Mouse (Mus musculus) adrenal gland, postnatal 4 days (tissue): Measurements from ENCODE around the gene Olfr622. TPM values are rescaled to one million over a fixed set of nuclear protein-coding genes. Genes with fewer than 3 reads are reported as not detected.

Experiments
- DNase-seq, 2 experiments: peaks; one replicate each; pipeline ENCODE4 v3.0.0; 2021 to 2022; ENCODE audit warnings: low spot score in 2 of 2, mixed read lengths in 2 of 2
- long read RNA-seq, 2 experiments: library from polyadenylated mRNA; stranded (forward); transcript quantifications; one replicate each; pipeline ENCODE4 v2.0.0; 2021
- total RNA-seq, 2 experiments: library from RNA; stranded (reverse); gene quantifications; 2 replicates each; pipeline ENCODE4 v1.2.3; 2021

The Olfr622 gene
- total RNA-seq: not detected
- long read RNA-seq, experiment 1: 0 reads
- long read RNA-seq, experiment 2: 0 reads

- DNase-seq: no peak
Measured at GRCm38 (mm10) chr7:103642602-103643001, at the start of gene Olfr622. TSS of gene Olfr622 (minus strand) at chr7:103642702.

GRCm38 (mm10) chr7:103682420-103682819 lies 39.9 kb upstream of the Olfr622 start, which contains the start of gene Olfr625-ps1:
TSS of gene Olfr625-ps1 (plus strand) at chr7:103682720.
- DNase-seq: no peak

- no peak for DNase-seq
Measured at GRCm38 (mm10) chr7:103671091-103671490, 28.6 kb upstream of the Olfr622 start, which contains the start of gene Olfr624. TSS of gene Olfr624 (minus strand) at chr7:103671191.

GRCm38 (mm10) chr7:103663598-103663997 lies 21.1 kb upstream of the Olfr622 start, which contains the start of gene Olfr623:
TSS of gene Olfr623 (minus strand) at chr7:103663698.
- no peak for DNase-seq

- no peak for DNase-seq
Measured at GRCm38 (mm10) chr7:103644070-103644469, 1.6 kb upstream of the Olfr622 start.

- no peak for DNase-seq
Measured at GRCm38 (mm10) chr7:103636795-103637194, 5.7 kb downstream of the Olfr622 start.

- no peak for DNase-seq
Measured at GRCm38 (mm10) chr7:103612434-103612833, 30.1 kb downstream of the Olfr622 start, which contains the start of gene Olfr620. TSS of gene Olfr620 (minus strand) at chr7:103612534.

GRCm38 (mm10) chr7:103607425-103607824 lies 35.1 kb downstream of the Olfr622 start:
- DNase-seq: no peak

GRCm38 (mm10) chr7:103600275-103600674 lies 42.2 kb downstream of the Olfr622 start, which contains the start of gene Olfr619:
TSS of gene Olfr619 (plus strand) at chr7:103600575.
- DNase-seq: no peak

- DNase-seq: no peak
Measured at GRCm38 (mm10) chr7:103589803-103590202, 52.7 kb downstream of the Olfr622 start, which contains the start of gene Olfr618. TSS of gene Olfr618 (plus strand) at chr7:103590103.

Other genes starting within 250 kb of the Olfr622 start
- not detected for gene Usp17lc, start 227.6 kb downstream of the Olfr622 start, total RNA-seq
- gene Olfr605, start 197.3 kb downstream of the Olfr622 start, total RNA-seq: not detected
- gene Olfr606, start 193.7 kb downstream of the Olfr622 start, total RNA-seq: not detected
- not detected for gene Olfr607, start 178.6 kb downstream of the Olfr622 start, total RNA-seq
- gene Olfr608, start 172.8 kb downstream of the Olfr622 start, total RNA-seq: not detected
- not detected for gene Olfr609, start 144.6 kb downstream of the Olfr622 start, total RNA-seq
- gene Olfr610, start 130.6 kb downstream of the Olfr622 start, total RNA-seq: not detected
- not detected for gene Olfr611, start 121.9 kb downstream of the Olfr622 start, total RNA-seq
- gene Olfr612, start 100.0 kb downstream of the Olfr622 start, total RNA-seq: not detected
- not detected for gene Olfr613, start 94.6 kb downstream of the Olfr622 start, total RNA-seq
- gene Olfr615, start 86.6 kb downstream of the Olfr622 start, total RNA-seq: not detected
- not detected for gene Olfr616, start 73.6 kb downstream of the Olfr622 start, total RNA-seq
- gene Olfr617, start 69.6 kb downstream of the Olfr622 start, total RNA-seq: not detected
- gene Olfr618, start 52.6 kb downstream of the Olfr622 start, total RNA-seq: not detected
- not detected for gene Olfr619, start 42.1 kb downstream of the Olfr622 start, total RNA-seq
- gene Olfr620, start 30.2 kb downstream of the Olfr622 start, total RNA-seq: not detected
- not detected for gene Olfr623, start 21.0 kb upstream of the Olfr622 start, total RNA-seq
- gene Olfr624, start 28.5 kb upstream of the Olfr622 start, total RNA-seq: under 1 TPM in 1 of 2 experiments, not detected in 1; 0.06 TPM
- gene Olfr625-ps1, start 40.0 kb upstream of the Olfr622 start, total RNA-seq: not detected
- not detected for gene Olfr243, start 72.0 kb upstream of the Olfr622 start, total RNA-seq
- gene Olfr628, start 87.7 kb upstream of the Olfr622 start, total RNA-seq: not detected
- gene Olfr629, start 102.2 kb upstream of the Olfr622 start, total RNA-seq: not detected
- gene Olfr630, start 114.6 kb upstream of the Olfr622 start, total RNA-seq: not detected
- not detected for gene Olfr69, start 128.9 kb upstream of the Olfr622 start, total RNA-seq
- gene Olfr68, start 137.0 kb upstream of the Olfr622 start, total RNA-seq: not detected
- gene Olfr67, start 149.1 kb upstream of the Olfr622 start, total RNA-seq: not detected
- 100 to 1,000 TPM; 618 to 940 TPM for gene Hbb-bt, start 171.3 kb upstream of the Olfr622 start, total RNA-seq
- gene Hbb-bs, start 185.4 kb upstream of the Olfr622 start, total RNA-seq: 1,000 to 10,000 TPM; 4,172 to 4,820 TPM
- not detected for gene Hbb-bh2, start 197.8 kb upstream of the Olfr622 start, total RNA-seq
- not detected for gene Hbb-bh1, start 200.5 kb upstream of the Olfr622 start, total RNA-seq
- gene Hbb-y, start 210.5 kb upstream of the Olfr622 start, total RNA-seq: not detected
- not detected for gene Olfr66, start 243.6 kb upstream of the Olfr622 start, total RNA-seq